Mouse (Mus musculus) brain, adult 2 months (tissue): ENCODE data around the gene Adamts4.

Experiments
- DNase-seq: peaks from one replicate; pipeline ENCODE4 v3.0.0; 2011; ENCODE audit warnings: low read depth, low spot score

Adamts4 gene

GRCm38 (mm10) chr1:171256095-171256818 is 6.0 kb downstream of the Adamts4 start:
- DNase-seq, result peak; percentile 61

GRCm38 (mm10) chr1:171256937-171257548 is 6.8 kb downstream of the Adamts4 start:
- peak; percentile 78 for DNase-seq

- no peak for DNase-seq
Observed at GRCm38 (mm10) chr1:171257781-171258180, 7.6 kb downstream of the Adamts4 start.

- no peak for DNase-seq
Observed at GRCm38 (mm10) chr1:171258921-171259320, 8.7 kb downstream of the Adamts4 start.

GRCm38 (mm10) chr1:171260316-171260715 is 10.1 kb downstream of the Adamts4 start:
- no peak for DNase-seq

GRCm38 (mm10) chr1:171262594-171263130 is 12.4 kb downstream of the Adamts4 start:
- DNase-seq, result peak; percentile 95

- DNase-seq, result peak; percentile 94
Observed at GRCm38 (mm10) chr1:171263185-171263611, 13.0 kb downstream of the Adamts4 start.

- DNase-seq, result no peak
Observed at GRCm38 (mm10) chr1:171263666-171264461, 13.6 kb downstream of the Adamts4 start.

- peak; percentile 77 for DNase-seq
Observed at GRCm38 (mm10) chr1:171265971-171266744, 15.9 kb downstream of the Adamts4 start.

GRCm38 (mm10) chr1:171268341-171268740 is 18.1 kb downstream of the Adamts4 start:
- no peak for DNase-seq

GRCm38 (mm10) chr1:171269848-171270572 is 19.8 kb downstream of the Adamts4 start, which contains the start of gene B4galt3:
TSS of gene B4galt3 (plus strand) at chr1:171270328.
- peak; percentile 97 for DNase-seq

GRCm38 (mm10) chr1:171270573-171270900 is 20.3 kb downstream of the Adamts4 start:
- DNase-seq, result no peak

- DNase-seq, result no peak
Observed at GRCm38 (mm10) chr1:171271196-171271595, 21.0 kb downstream of the Adamts4 start.

- no peak for DNase-seq
Observed at GRCm38 (mm10) chr1:171271622-171272021, 21.4 kb downstream of the Adamts4 start.

GRCm38 (mm10) chr1:171272086-171272485 is 21.9 kb downstream of the Adamts4 start:
- no peak for DNase-seq

GRCm38 (mm10) chr1:171274171-171274570 is 23.9 kb downstream of the Adamts4 start:
- no peak for DNase-seq

GRCm38 (mm10) chr1:171275144-171275734 is 25.0 kb downstream of the Adamts4 start:
- no peak for DNase-seq

GRCm38 (mm10) chr1:171276110-171276748 is 26.0 kb downstream of the Adamts4 start:
- DNase-seq, result no peak

GRCm38 (mm10) chr1:171277736-171278135 is 27.5 kb downstream of the Adamts4 start:
- DNase-seq, result no peak

GRCm38 (mm10) chr1:171278436-171278835 is 28.2 kb downstream of the Adamts4 start:
- DNase-seq, result no peak
